Mouse (Mus musculus) kidney, adult 11 months (tissue): ENCODE measurements around the gene Lyzl4.

Experiments used
- DNase-seq: peaks from one replicate; pipeline ENCODE4 v3.0.0; 2022

Lyzl4 gene

GRCm38 (mm10) chr9:121642001-121642400 lies at the start of gene Lyzl4:
TSS of gene Lyzl4 (minus strand) at chr9:121642096.
- DNase-seq, result peak; percentile 62

DNA sequence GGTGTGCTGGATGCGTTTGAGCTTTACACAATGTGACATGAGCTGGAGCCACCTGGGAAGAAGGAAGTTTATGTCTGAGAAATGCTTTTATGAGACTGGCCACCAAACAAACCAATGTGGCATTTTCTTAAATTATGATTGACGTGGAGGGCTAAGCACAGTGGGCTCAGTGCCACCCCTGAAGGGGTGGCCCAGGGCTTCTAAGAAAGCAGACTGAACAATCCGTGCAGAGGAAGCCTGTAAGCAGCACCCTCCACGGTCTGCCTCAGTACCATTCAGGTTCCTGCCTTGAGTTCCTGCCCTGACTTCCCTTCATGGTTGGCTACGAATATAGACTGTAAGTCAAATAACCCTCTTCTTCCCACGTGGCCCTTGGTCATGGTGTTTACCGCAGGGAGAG lies 48.8 kb upstream of the Lyzl4 start:
- DNase-seq, result no peak

DNA sequence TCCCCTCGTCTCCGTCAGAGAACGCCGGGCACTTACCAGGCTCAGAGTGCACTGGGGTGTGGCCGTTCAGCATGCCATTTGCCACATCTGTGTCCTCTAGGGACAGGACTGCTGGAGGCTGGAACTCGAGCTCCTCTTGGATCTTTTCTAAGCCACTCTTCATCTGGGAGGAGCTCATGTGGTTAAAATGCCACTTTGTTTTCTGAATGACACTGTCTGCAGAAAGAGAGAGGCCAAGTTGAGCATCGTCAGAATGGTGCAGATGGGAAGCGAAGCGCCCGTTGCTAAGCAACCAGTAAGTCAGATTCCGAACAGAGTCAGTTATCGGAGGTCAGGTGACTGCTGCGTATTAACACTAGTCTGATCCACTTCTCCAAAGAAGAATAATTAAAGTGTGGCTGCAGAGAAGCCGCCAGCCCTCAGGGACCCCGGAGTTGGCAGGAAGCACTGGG lies 48.3 kb upstream of the Lyzl4 start:
- no peak for DNase-seq

DNA sequence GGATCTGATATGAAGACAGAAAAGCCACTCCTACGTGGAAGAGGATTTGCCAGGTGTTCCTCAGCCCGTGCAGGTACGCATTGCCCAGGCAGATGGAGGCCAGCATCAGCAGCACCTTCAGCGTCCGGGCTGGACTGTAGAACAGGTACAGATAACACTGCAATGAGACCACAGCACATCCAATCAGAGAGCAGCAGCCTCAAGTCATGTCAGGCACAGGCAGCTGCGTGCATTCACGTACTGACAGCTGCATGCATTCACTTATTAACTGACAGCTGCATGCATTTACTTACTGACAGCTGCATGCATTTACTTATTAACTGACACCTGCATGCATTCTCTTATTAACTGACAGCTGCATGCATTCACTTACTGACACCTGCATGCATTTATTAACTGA lies 42.8 kb upstream of the Lyzl4 start:
- no peak for DNase-seq

DNA sequence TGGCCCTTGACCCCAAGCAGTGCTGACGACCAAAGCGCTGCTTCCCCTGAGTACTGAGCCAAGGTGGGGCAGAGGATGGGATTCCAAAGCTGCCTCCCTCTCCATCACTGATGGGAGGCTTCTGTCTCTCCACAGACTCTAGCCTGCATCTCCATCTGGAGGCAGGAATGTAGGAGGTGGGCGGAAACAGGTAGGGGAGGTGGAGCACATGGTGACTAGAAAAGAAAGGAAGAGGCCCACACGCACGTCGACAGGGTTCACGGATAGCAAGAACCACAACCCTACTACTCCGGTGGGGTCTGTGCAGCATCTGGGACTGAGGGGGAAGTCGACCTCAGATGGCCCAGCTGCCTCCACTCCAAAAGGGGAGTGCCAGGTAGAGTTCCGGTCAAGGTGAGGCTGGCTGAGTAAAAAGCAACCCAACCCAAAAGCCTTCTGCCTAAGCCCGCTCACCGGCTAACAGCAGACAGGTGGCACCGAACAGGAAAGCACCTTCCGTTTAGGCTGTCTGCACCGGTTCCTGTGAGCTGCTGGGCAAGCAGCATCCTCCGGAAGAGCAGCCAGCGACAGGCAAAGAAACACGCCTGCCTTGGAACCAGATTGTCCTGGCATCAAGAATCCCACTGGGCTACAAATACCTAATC lies 40.3 kb upstream of the Lyzl4 start:
- DNase-seq, result no peak

DNA sequence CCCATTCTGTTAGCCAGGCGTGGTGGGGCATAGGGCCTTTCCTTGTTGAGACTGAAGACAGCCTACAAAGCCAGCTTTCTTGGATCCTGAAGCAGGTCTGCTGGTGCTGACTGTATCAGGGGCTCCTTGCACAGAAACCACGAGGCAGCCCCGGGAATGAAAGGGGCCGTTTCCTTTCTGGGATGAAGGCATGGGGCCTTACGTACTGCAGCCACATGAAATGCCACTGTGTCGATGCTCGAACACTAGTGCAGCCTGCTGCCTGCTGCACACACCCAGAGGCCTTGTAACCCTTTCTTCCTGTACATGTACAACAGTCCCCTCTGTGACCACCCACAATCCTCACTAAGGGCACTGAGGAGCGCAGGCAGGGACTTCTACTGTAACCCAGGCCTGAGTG lies 39.3 kb upstream of the Lyzl4 start:
- DNase-seq, result no peak

DNA sequence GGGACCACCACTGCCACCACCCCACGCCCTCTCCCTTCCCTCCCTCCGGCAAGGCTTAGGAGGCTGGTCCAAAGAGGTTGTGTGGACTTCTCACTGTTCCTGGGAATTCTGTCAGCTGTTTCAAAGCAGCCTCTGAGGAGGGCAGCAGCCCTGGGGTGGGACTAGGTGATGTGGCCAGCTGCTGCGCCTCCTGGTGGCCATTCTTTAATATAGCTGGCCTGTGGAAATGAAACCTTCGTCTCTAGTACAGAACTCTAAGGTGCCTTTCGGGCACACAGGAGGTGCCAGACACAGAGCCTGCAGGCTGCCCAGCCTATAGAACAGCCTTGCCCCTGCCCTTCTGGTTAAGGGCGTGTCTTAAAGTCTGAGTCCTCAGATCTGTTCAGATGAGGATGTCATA lies 37.7 kb upstream of the Lyzl4 start:
- DNase-seq, result no peak

GRCm38 (mm10) chr9:121677476-121677875 lies 35.6 kb upstream of the Lyzl4 start:
- DNase-seq, result no peak

DNA sequence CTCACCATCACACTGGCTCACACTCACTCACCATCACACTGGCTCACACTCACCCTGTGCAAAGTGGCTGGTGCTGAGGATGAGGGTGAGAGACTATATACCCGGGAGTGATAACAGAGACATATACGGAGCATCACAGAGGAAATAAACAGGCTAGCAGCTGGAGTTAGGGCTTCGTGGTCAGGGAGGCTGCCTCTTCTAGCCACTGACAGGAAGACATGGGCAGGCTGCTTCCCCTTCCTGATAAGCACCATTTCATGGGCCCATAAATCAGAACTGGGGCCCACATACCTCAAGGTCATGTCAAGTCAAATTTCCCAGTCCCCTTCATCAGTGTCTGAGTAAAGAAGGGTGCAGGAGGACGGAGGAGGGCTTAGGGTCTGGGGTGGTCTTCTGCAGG lies 35.2 kb upstream of the Lyzl4 start:
- DNase-seq, result no peak

- DNase-seq, result no peak
These were observed 33.7 kb upstream of the Lyzl4 start for GRCm38 (mm10) chr9:121675556-121675955.

GRCm38 (mm10) chr9:121675011-121675410 lies 33.1 kb upstream of the Lyzl4 start:
- peak; percentile 24 for DNase-seq

- no peak for DNase-seq
These were observed 31.8 kb upstream of the Lyzl4 start for GRCm38 (mm10) chr9:121673716-121674115.

DNA sequence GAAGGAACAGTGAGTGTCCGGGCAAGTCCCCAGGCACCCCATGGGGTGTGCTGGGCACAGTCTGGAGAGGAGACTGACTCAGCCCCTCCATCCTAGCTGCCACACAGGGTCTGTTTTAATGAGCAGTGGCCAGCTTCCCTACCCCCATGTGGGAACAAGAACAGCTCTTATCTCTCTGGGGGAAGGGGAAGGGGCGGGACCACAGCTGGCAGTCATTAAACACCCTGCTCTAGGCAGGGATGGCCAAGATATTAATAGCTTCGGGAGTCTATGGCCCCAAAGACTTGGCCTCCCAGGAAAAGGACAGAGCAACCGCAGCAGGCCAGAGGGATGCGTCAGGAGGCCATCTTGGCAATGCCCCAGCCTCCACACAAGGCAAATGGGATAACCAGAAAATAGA lies 30.4 kb upstream of the Lyzl4 start:
- DNase-seq, result peak; percentile 14

GRCm38 (mm10) chr9:121671300-121671699 lies 29.4 kb upstream of the Lyzl4 start:
- peak; percentile 31 for DNase-seq

DNA sequence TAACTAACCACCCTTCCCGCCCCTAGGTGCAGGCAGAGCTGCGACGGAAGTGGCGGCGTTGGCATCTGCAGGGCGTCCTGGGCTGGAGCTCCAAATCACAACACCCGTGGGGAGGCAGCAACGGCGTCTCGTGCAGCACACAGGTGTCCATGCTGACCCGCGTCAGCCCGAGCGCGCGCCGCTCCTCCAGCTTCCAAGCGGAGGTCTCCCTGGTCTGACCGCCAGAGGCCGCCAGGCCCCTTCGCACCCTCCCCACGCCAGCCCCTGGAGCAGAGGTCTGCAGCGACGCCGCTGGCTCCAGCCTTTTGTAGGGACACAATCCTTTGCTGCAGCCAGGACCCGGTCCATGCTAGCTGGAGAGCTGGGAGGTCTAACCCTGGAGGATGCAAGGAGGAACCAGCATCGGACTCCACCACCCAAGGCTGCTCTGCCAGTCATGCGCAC lies 27.5 kb upstream of the Lyzl4 start:
- DNase-seq, result peak; percentile 18

DNA sequence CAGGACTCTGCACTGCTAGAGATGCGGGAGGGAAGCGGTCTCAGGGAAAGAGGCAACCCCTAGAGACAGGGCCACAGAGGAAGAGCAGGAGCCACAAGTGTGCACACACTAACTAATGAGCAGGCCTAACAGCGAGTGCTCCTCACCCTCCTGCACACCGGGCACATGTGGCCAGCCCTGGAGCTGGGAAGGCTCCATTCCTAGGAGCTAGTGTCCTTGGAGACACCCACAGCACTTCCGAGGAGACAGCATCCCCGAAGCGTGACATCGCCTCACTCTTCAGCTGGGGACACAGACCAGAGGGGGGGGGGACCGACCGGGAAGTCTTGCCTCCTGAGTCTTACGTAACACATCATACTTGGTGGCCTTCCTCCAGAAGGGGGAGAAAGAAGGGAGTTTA lies 25.9 kb upstream of the Lyzl4 start:
- no peak for DNase-seq

GRCm38 (mm10) chr9:121666957-121667630 lies 25.2 kb upstream of the Lyzl4 start:
- no peak for DNase-seq

- DNase-seq, result no peak
These were observed 22.2 kb upstream of the Lyzl4 start for GRCm38 (mm10) chr9:121664104-121664503.

DNA sequence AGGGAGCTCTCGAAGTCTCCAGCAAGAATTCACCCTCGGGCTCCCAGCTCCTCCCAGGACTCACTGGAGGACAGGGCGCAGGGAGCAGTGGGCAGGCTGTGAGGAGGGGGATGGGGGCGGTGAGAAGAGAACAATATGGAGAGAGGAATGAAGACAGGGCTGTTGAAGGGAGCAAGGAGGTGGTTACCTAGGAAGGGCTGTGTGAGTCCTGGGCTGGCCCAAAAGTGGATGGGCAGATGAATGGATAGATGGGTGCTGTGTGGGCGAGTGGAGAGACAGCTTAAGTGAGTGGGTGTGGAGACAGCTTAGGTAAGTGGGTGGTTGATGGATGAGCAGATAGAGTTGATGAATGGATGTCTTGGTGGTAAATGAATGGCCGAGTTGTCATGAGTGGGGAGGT lies 21.6 kb upstream of the Lyzl4 start:
- DNase-seq, result no peak

DNA sequence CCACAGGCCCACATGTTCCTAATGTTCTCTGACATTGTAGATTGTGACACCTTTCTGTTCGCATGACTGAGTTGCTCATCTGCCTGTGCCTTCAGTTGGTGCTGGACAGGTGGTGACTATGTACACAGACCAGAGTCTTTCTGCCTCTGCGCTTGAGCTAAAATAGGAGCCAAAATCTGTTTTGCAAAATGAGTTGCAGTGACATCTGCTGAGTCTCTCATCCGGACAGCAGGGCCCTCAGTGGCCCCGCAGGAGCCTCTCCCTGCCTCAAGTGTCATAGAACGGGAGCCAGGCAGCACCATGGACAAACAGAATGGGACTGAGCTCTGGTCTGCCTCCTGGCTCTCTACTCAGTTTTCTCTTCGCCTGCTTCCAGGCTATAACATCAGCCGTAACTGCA lies 17.9 kb upstream of the Lyzl4 start:
- DNase-seq, result no peak

DNA sequence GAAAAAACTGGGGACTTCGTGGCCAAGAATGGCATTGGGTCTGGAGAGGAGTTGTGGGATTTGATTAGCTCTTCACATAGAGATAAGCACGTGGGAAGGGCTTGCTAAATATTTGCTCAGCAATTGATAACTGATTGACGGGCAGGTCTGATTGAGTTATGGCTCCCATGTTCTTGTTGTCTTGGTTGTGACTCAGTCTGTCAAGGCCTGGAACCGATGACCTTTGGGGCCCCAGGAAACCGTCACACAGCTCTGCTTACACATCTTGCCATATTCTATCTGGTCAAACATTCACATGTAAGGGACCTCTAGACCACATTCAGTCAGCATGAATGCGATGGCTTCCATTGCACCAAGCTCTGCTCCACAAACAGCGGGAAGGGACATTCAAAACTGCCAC lies 16.4 kb upstream of the Lyzl4 start:
- DNase-seq, result no peak

DNA sequence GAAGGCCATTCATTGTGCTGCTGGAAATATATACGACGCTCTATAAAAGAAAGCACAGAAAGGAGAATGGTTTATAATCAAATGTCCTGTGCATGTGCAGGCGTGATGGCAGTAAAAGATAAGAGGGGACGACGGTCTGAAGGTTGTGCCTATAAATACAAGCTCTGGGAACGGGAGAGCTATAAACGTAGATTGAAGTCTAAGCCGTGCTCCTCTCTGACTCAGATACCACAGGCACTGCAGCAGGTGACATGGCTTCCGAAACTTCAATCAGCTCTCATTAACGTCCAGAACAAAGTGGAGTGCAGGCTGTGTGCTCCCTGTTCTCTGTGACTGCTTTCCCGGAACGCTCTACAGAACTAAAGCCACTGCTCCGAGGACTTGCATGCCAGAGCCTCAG lies 15.2 kb upstream of the Lyzl4 start:
- DNase-seq, result no peak

DNA sequence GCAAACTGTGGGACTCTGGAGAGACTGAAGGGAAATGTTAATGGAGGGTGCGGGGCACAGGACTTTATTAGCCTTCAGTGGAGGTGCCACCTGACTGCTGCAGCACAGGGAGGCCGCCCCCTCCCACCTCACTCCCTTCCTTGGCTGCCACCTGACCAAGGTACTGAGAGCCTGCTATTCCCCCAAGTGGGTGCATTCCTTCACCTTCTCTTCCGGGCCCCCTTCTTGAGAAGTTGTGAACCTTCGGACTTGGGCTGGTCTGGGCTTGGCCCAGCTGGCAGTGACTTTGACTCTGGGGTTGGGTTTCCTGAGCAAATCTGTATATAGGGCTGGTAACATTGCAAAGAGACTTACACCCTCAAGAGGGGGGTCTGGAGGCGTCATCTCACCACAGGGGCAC lies 14.4 kb upstream of the Lyzl4 start:
- DNase-seq, result no peak

GRCm38 (mm10) chr9:121653668-121654067 lies 11.8 kb upstream of the Lyzl4 start:
- DNase-seq, result no peak

- DNase-seq, result no peak
These were observed 5.1 kb upstream of the Lyzl4 start for GRCm38 (mm10) chr9:121647026-121647425.
